Mouse (Mus musculus): ENCODE results near the gene Prdx1.

GRCm38 (mm10) chr4:116708791-116709390 is 23.5 kb downstream of the Prdx1 start:
- TF ChIP-seq CTCF (IDR thresholded peaks at IDR 0.05; ENCODE audit: extremely low read depth, insufficient read depth, insufficient read length, insufficient replicate concordance) (no peak), POLR2A (IDR thresholded peaks at IDR 0.05; ENCODE audit: low read depth, low read length) (no peak)

All from spleen, adult 2 months (tissue).